Mouse (Mus musculus): Measurements from ENCODE around the gene Fam129b. TPM values are rescaled to one million over a fixed set of nuclear protein-coding genes. Genes with fewer than 3 reads are reported as not detected.

The Fam129b gene
- total and polyA plus RNA-seq, 3 experiments: 17.5 to 20.0 TPM; not detected in 1

- Histone ChIP-seq H3K79me2 (ENCODE audit: control insufficient read depth, insufficient read depth, low read length, poor library complexity) (peaks cover 19% of the 10 kb centered on the region), H3K4me3 (ENCODE audit: control insufficient read depth in 1 of 2, insufficient read depth in 1 of 2, low read depth in 2 of 2, low read length in 2 of 2) (no peak overlapping the region), H3K9ac (ENCODE audit: control insufficient read depth, low read depth, low read length, poor library complexity, severe bottlenecking) (no peak overlapping the region), H3K27ac (ENCODE audit: control insufficient read depth, low read depth, low read length) (no peak overlapping the region), H3K9me3 (replicated peaks; ENCODE audit: insufficient read depth, low read length) (no peaks in the 10 kb centered on the region), H3K4me1 (ENCODE audit: control insufficient read depth in 1 of 2, insufficient read depth in 2 of 2, low read length in 2 of 2) (peaks cover 0 to 7% of the 10 kb centered on the region in 2 experiments; a peak in 1 of 4 replicates), H3K27me3 (ENCODE audit: control insufficient read depth in 1 of 2, insufficient read depth in 2 of 2, low read length in 2 of 2) (no peaks in the 10 kb centered on the region), H3K36me3 (ENCODE audit: control insufficient read depth in 1 of 2, insufficient read depth in 2 of 2, low read length in 2 of 2) (no peaks in the 10 kb centered on the region)
- TF ChIP-seq TCF12 (IDR thresholded peaks at IDR 0.05; ENCODE audit: low read depth, low read length) (no peak), ZKSCAN1 (IDR thresholded peaks at IDR 0.05; ENCODE audit: low read depth, low read length) (no peak), USF1 (IDR thresholded peaks at IDR 0.05; ENCODE audit: low read depth, low read length) (no peak), ZNF384 (IDR thresholded peaks at IDR 0.05; ENCODE audit: low read depth, low read length) (no peak)
- DNase-seq (ENCODE audit: low read depth, low spot score): no peak
Observed at GRCm38 (mm10) chr2:32957344-32957743, 81.4 kb downstream of the Fam129b start.

DNA sequence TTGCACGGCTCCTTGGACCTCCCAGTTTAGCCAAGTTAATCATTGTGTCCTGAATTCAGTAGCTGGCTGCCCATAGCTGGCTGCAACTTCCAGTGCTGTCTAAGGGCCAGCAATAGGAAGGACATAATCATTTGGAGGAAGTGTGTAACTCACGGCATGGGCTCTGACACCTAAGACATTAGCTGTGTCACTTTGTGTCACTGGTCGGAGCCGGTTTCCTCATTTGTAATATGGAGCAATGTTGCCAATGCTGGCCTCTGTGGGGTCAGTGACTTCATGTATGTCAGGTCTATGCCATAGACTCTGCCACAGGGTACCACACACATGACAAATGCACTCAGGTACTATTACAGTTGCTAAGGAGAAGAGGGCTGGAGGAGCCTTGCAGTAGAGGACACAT lies 84.4 kb downstream of the Fam129b start:
- H3K79me2 ChIP-seq (ENCODE audit: control insufficient read depth, insufficient read depth, low read length, poor library complexity): peaks cover 42% of the 10 kb centered on the region
- no peak for TF ChIP-seq EP300 (IDR thresholded peaks at IDR 0.05; ENCODE audit: low read depth in 1 of 2, low read length in 2 of 2)
- TF ChIP-seq POLR2A (IDR thresholded peaks at IDR 0.05; ENCODE audit: control insufficient read depth in 1 of 2, insufficient read depth in 1 of 2, low read depth in 1 of 2, low read length in 2 of 2, poor library complexity in 1 of 2): no peak
- no peak for TF ChIP-seq SIN3A (IDR thresholded peaks at IDR 0.05; ENCODE audit: low read length)
- no peak for TF ChIP-seq KAT2A (conservative IDR thresholded peaks at IDR 0.05; ENCODE audit: low read depth, low read length)
- TF ChIP-seq SMC3 (IDR thresholded peaks at IDR 0.05; ENCODE audit: low read depth, low read length): no peak
- TF ChIP-seq ZKSCAN1 (IDR thresholded peaks at IDR 0.05; ENCODE audit: low read depth, low read length): no peak
- TF ChIP-seq E2F4 (IDR thresholded peaks at IDR 0.05; ENCODE audit: borderline replicate concordance, low read depth, low read length): no peak
- H3K9me3 ChIP-seq (replicated peaks; ENCODE audit: insufficient read depth, low read length): no peaks in the 10 kb centered on the region
- H3K36me3 ChIP-seq (ENCODE audit: control insufficient read depth in 1 of 2, insufficient read depth in 2 of 2, low read length in 2 of 2): peaks cover 6 to 12% of the 10 kb centered on the region in 2 experiments
- peaks cover 0 to 13% of the 10 kb centered on the region in 2 experiments; a peak in 3 of 4 replicates for H3K4me1 ChIP-seq (ENCODE audit: control insufficient read depth in 1 of 2, insufficient read depth in 2 of 2, low read length in 2 of 2)
- peak overlapping the region; percentile 86; the same call in 1 of the 2 replicates for H3K9ac ChIP-seq (ENCODE audit: control insufficient read depth, low read depth, low read length, poor library complexity, severe bottlenecking)
- no peak overlapping the region for H3K27ac ChIP-seq (ENCODE audit: control insufficient read depth, low read depth, low read length)
- H3K27me3 ChIP-seq (ENCODE audit: control insufficient read depth in 1 of 2, insufficient read depth in 2 of 2, low read length in 2 of 2): no peaks in the 10 kb centered on the region
- no peak overlapping the region for H3K4me3 ChIP-seq (ENCODE audit: control insufficient read depth in 1 of 2, insufficient read depth in 1 of 2, low read depth in 2 of 2, low read length in 2 of 2)
- DNase-seq (ENCODE audit: low read depth, low spot score): no peak

- Histone ChIP-seq H3K4me3 (ENCODE audit: control insufficient read depth in 1 of 2, insufficient read depth in 1 of 2, low read depth in 2 of 2, low read length in 2 of 2) (peak within 1 kb of the TSS; percentile 51 to 84), H3K27me3 (ENCODE audit: control insufficient read depth in 1 of 2, insufficient read depth in 2 of 2, low read length in 2 of 2) (no peaks in the 10 kb centered on the region), H3K4me1 (ENCODE audit: control insufficient read depth in 1 of 2, insufficient read depth in 2 of 2, low read length in 2 of 2) (peaks cover 0 to 13% of the 10 kb centered on the region in 2 experiments; a peak in 3 of 4 replicates), H3K9ac (ENCODE audit: control insufficient read depth, low read depth, low read length, poor library complexity, severe bottlenecking) (peak within 1 kb of the TSS; percentile 91), H3K79me2 (ENCODE audit: control insufficient read depth, insufficient read depth, low read length, poor library complexity) (peaks cover 43% of the 10 kb centered on the region), H3K9me3 (replicated peaks; ENCODE audit: insufficient read depth, low read length) (no peaks in the 10 kb centered on the region), H3K36me3 (ENCODE audit: control insufficient read depth in 1 of 2, insufficient read depth in 2 of 2, low read length in 2 of 2) (peaks cover 6 to 12% of the 10 kb centered on the region in 2 experiments), H3K27ac (ENCODE audit: control insufficient read depth, low read depth, low read length) (peak within 1 kb of the TSS; percentile 95)
- DNase-seq (ENCODE audit: low read depth, low spot score): peak; percentile 94
- peak; percentile 90 for TF ChIP-seq SIN3A (IDR thresholded peaks at IDR 0.05; ENCODE audit: low read length)
- no peak for TF ChIP-seq SMC3 (IDR thresholded peaks at IDR 0.05; ENCODE audit: low read depth, low read length)
- TF ChIP-seq CHD2 (IDR thresholded peaks at IDR 0.05; ENCODE audit: low read length): peak; percentile 98
- peak; percentile 92 for TF ChIP-seq NELFE (IDR thresholded peaks at IDR 0.05; ENCODE audit: low read depth, low read length)
- peak; percentile 27; the same call in 1 of the 2 replicates for TF ChIP-seq NRF1 (IDR thresholded peaks at IDR 0.05; ENCODE audit: insufficient read depth, low read depth, low read length, poor library complexity, severe bottlenecking)
- TF ChIP-seq POLR2A (IDR thresholded peaks at IDR 0.05; ENCODE audit: control insufficient read depth in 1 of 2, insufficient read depth in 1 of 2, low read depth in 1 of 2, low read length in 2 of 2, poor library complexity in 1 of 2): peak; percentile 96 to 97
- TF ChIP-seq MEF2A (IDR thresholded peaks at IDR 0.05; ENCODE audit: extremely low read depth, insufficient replicate concordance, low read depth, low read length, poor library complexity, severe bottlenecking): no peak
- no peak for TF ChIP-seq TAL1 (IDR thresholded peaks at IDR 0.05; ENCODE audit: low read length)
- TF ChIP-seq ZMIZ1 (IDR thresholded peaks at IDR 0.05; ENCODE audit: low read depth, low read length): peak; percentile 48; the same call in 1 of the 2 replicates
- TF ChIP-seq TBP (IDR thresholded peaks at IDR 0.05; ENCODE audit: low read depth, low read length): peak; percentile 97
- TF ChIP-seq MAX (IDR thresholded peaks at IDR 0.05; ENCODE audit: low read length): peak; percentile 65; the same call in 1 of the 2 replicates
- peak; percentile 79; the same call in 1 of the 2 replicates for TF ChIP-seq MAZ (IDR thresholded peaks at IDR 0.05; ENCODE audit: low read depth, low read length)
- TF ChIP-seq MXI1 (IDR thresholded peaks at IDR 0.05; ENCODE audit: low read depth, low read length): peak; percentile 93
- TF ChIP-seq ETS1 (IDR thresholded peaks at IDR 0.05; ENCODE audit: low read depth, low read length): no peak
- TF ChIP-seq ELF1 (IDR thresholded peaks at IDR 0.05; ENCODE audit: low read depth, low read length): peak; percentile 73; the same call in 1 of the 2 replicates
- TF ChIP-seq USF1 (IDR thresholded peaks at IDR 0.05; ENCODE audit: low read depth, low read length): no peak
- 0 out of 2 replicates have a peak, but pooled peaks have one; percentile 77 for TF ChIP-seq POLR2AphosphoS5 (IDR thresholded peaks at IDR 0.05; ENCODE audit: borderline replicate concordance, low read depth, low read length)
Observed at GRCm38 (mm10) chr2:32961192-32961995, 85.5 kb downstream of the Fam129b start, which contains the start of the genes Rpl12 and Lrsam1. Rpl12 (plus strand) TSS chr2:32961559. Lrsam1 (minus strand) TSS chr2:32961614.
